Mouse (Mus musculus): ENCODE measurements around the gene Lrrc36. TPM values are rescaled to one million over a fixed set of nuclear protein-coding genes. Genes with fewer than 3 reads are reported as not detected.

Gene Lrrc36
- polyA plus RNA-seq, 1 experiment from 2014 or later = 0.13 TPM

GRCm38 (mm10) chr8:105431743-105432515, 18.6 kb downstream of the Lrrc36 start:
- no peak for ATAC-seq (ENCODE audit: insufficient number of reproducible peaks, low FRiP score)
- Histone ChIP-seq H3K27ac (ENCODE audit: poor library complexity, severe bottlenecking) (no peak overlapping the region), H3K4me1 (replicated peaks) (no peaks in the 10 kb centered on the region), H3K27me3 (replicated peaks) (no peaks in the 10 kb centered on the region), H3K9ac (no peak overlapping the region), H3K4me2 (no peak overlapping the region), H3K9me3 (replicated peaks) (no peaks in the 10 kb centered on the region), H3K36me3 (no peaks in the 10 kb centered on the region), H3K4me3 (no peak overlapping the region)
- WGBS = 62% methylated on average over 7 of the region's 7 CpGs

GRCm38 (mm10) chr8:105433021-105433420, 19.6 kb downstream of the Lrrc36 start:
- Histone ChIP-seq H3K4me1 (replicated peaks) (peaks cover 5% of the 10 kb centered on the region), H3K27ac (ENCODE audit: poor library complexity, severe bottlenecking) (no peak overlapping the region), H3K4me3 (no peak overlapping the region), H3K4me2 (no peak overlapping the region), H3K27me3 (replicated peaks) (no peaks in the 10 kb centered on the region), H3K9ac (no peak overlapping the region), H3K9me3 (replicated peaks) (no peaks in the 10 kb centered on the region), H3K36me3 (no peaks in the 10 kb centered on the region)
- ATAC-seq (ENCODE audit: insufficient number of reproducible peaks, low FRiP score) = no peak
- 59% methylated on average over 6 of the region's 6 CpGs for WGBS

GRCm38 (mm10) chr8:105433511-105433910, 20.1 kb downstream of the Lrrc36 start:
- no peaks in the 10 kb centered on the region for H3K36me3 ChIP-seq
- H3K4me1 ChIP-seq (replicated peaks) = peaks cover 5% of the 10 kb centered on the region
- no peak overlapping the region for H3K4me3 ChIP-seq
- H3K27me3 ChIP-seq (replicated peaks) = no peaks in the 10 kb centered on the region
- ATAC-seq (ENCODE audit: insufficient number of reproducible peaks, low FRiP score) = no peak
- no peak overlapping the region for H3K4me2 ChIP-seq
- H3K9ac ChIP-seq = no peak overlapping the region
- WGBS = 55% methylated on average over 5 of the region's 5 CpGs
- H3K27ac ChIP-seq (ENCODE audit: poor library complexity, severe bottlenecking) = no peak overlapping the region
- no peaks in the 10 kb centered on the region for H3K9me3 ChIP-seq (replicated peaks)

- Histone ChIP-seq H3K4me3 (no peak overlapping the region), H3K36me3 (no peaks in the 10 kb centered on the region), H3K27me3 (replicated peaks) (no peaks in the 10 kb centered on the region), H3K4me2 (no peak overlapping the region), H3K9me3 (replicated peaks) (no peaks in the 10 kb centered on the region), H3K4me1 (replicated peaks) (peaks cover 5% of the 10 kb centered on the region), H3K27ac (ENCODE audit: poor library complexity, severe bottlenecking) (no peak overlapping the region), H3K9ac (no peak overlapping the region)
- ATAC-seq (ENCODE audit: insufficient number of reproducible peaks, low FRiP score) = no peak
- 71% methylated on average over 5 of the region's 5 CpGs for WGBS
Observed at GRCm38 (mm10) chr8:105434136-105434535, 20.8 kb downstream of the Lrrc36 start.

GRCm38 (mm10) chr8:105436218-105436617, 22.8 kb downstream of the Lrrc36 start:
- 67% methylated on average over 5 of the region's 5 CpGs for WGBS
- no peak overlapping the region for H3K9ac ChIP-seq
- H3K27me3 ChIP-seq (replicated peaks) = no peaks in the 10 kb centered on the region
- no peak overlapping the region for H3K4me2 ChIP-seq
- H3K27ac ChIP-seq (ENCODE audit: poor library complexity, severe bottlenecking) = no peak overlapping the region
- no peaks in the 10 kb centered on the region for H3K9me3 ChIP-seq (replicated peaks)
- no peak overlapping the region for H3K4me3 ChIP-seq
- peaks cover 5% of the 10 kb centered on the region for H3K4me1 ChIP-seq (replicated peaks)
- no peaks in the 10 kb centered on the region for H3K36me3 ChIP-seq
- ATAC-seq (ENCODE audit: insufficient number of reproducible peaks, low FRiP score) = no peak

GRCm38 (mm10) chr8:105437078-105437748, 23.8 kb downstream of the Lrrc36 start:
- 66% methylated on average over 5 of the region's 5 CpGs for WGBS
- Histone ChIP-seq H3K9me3 (replicated peaks) (no peaks in the 10 kb centered on the region), H3K27me3 (replicated peaks) (no peaks in the 10 kb centered on the region), H3K9ac (no peak overlapping the region), H3K4me1 (replicated peaks) (peaks cover 5% of the 10 kb centered on the region), H3K36me3 (no peaks in the 10 kb centered on the region), H3K4me2 (no peak overlapping the region), H3K27ac (ENCODE audit: poor library complexity, severe bottlenecking) (no peak overlapping the region), H3K4me3 (no peak overlapping the region)
- ATAC-seq (ENCODE audit: insufficient number of reproducible peaks, low FRiP score) = no peak

GRCm38 (mm10) chr8:105438865-105439264, 25.5 kb downstream of the Lrrc36 start:
- H3K4me1 ChIP-seq (replicated peaks) = peaks cover 5% of the 10 kb centered on the region
- H3K27me3 ChIP-seq (replicated peaks) = peaks cover 7% of the 10 kb centered on the region; the same call in 1 of the 2 replicates
- H3K36me3 ChIP-seq = no peaks in the 10 kb centered on the region
- no peak overlapping the region for H3K27ac ChIP-seq (ENCODE audit: poor library complexity, severe bottlenecking)
- H3K9ac ChIP-seq = no peak overlapping the region
- no peak overlapping the region for H3K4me3 ChIP-seq
- no peak for ATAC-seq (ENCODE audit: insufficient number of reproducible peaks, low FRiP score)
- no peak overlapping the region for H3K4me2 ChIP-seq
- WGBS = 44% methylated on average over 5 of the region's 5 CpGs
- H3K9me3 ChIP-seq (replicated peaks) = no peaks in the 10 kb centered on the region

- Histone ChIP-seq H3K9me3 (replicated peaks) (no peaks in the 10 kb centered on the region), H3K27ac (ENCODE audit: poor library complexity, severe bottlenecking) (no peak overlapping the region), H3K36me3 (no peaks in the 10 kb centered on the region), H3K4me2 (no peak overlapping the region), H3K27me3 (replicated peaks) (peaks cover 7% of the 10 kb centered on the region; the same call in 1 of the 2 replicates), H3K4me1 (replicated peaks) (peaks cover 5% of the 10 kb centered on the region), H3K4me3 (no peak overlapping the region), H3K9ac (no peak overlapping the region)
- no peak for ATAC-seq (ENCODE audit: insufficient number of reproducible peaks, low FRiP score)
- 8% methylated on average over 6 of the region's 6 CpGs for WGBS
Observed at GRCm38 (mm10) chr8:105441433-105441832, 28.1 kb downstream of the Lrrc36 start.

- Histone ChIP-seq H3K4me2 (no peak overlapping the region), H3K27ac (ENCODE audit: poor library complexity, severe bottlenecking) (no peak overlapping the region), H3K9me3 (replicated peaks) (no peaks in the 10 kb centered on the region), H3K4me1 (replicated peaks) (peaks cover under 1% of the 10 kb centered on the region; the same call in 1 of the 2 replicates), H3K27me3 (replicated peaks) (peaks cover 7% of the 10 kb centered on the region; the same call in 1 of the 2 replicates), H3K9ac (no peak overlapping the region), H3K36me3 (no peaks in the 10 kb centered on the region), H3K4me3 (no peak overlapping the region)
- WGBS = 90% methylated on average over 5 of the region's 5 CpGs
- no peak for ATAC-seq (ENCODE audit: insufficient number of reproducible peaks, low FRiP score)
Observed at GRCm38 (mm10) chr8:105442661-105443060, 29.3 kb downstream of the Lrrc36 start.

- Histone ChIP-seq H3K4me3 (no peak overlapping the region), H3K4me1 (replicated peaks) (no peaks in the 10 kb centered on the region), H3K9ac (no peak overlapping the region), H3K9me3 (replicated peaks) (no peaks in the 10 kb centered on the region), H3K27ac (ENCODE audit: poor library complexity, severe bottlenecking) (no peak overlapping the region), H3K4me2 (no peak overlapping the region), H3K27me3 (replicated peaks) (peaks cover 7% of the 10 kb centered on the region; the same call in 1 of the 2 replicates), H3K36me3 (no peaks in the 10 kb centered on the region)
- WGBS = 36% methylated on average over 11 of the region's 11 CpGs
- ATAC-seq (ENCODE audit: insufficient number of reproducible peaks, low FRiP score) = no peak
Observed at GRCm38 (mm10) chr8:105445296-105446126, 32.1 kb downstream of the Lrrc36 start.

GRCm38 (mm10) chr8:105446127-105446552, 32.8 kb downstream of the Lrrc36 start:
- no peak for ATAC-seq (ENCODE audit: insufficient number of reproducible peaks, low FRiP score)

More at GRCm38 (mm10) chr8:105446127-105446552, 32.8 kb downstream of the Lrrc36 start:
- H3K4me2 ChIP-seq = no peak overlapping the region
- H3K4me1 ChIP-seq (replicated peaks) = no peaks in the 10 kb centered on the region
- 35% methylated on average over 4 of the region's 4 CpGs for WGBS
- H3K36me3 ChIP-seq = no peaks in the 10 kb centered on the region
- H3K27me3 ChIP-seq (replicated peaks) = peaks cover 12% of the 10 kb centered on the region; the same call in 1 of the 2 replicates
- H3K9ac ChIP-seq = no peak overlapping the region
- no peaks in the 10 kb centered on the region for H3K9me3 ChIP-seq (replicated peaks)
- no peak overlapping the region for H3K27ac ChIP-seq (ENCODE audit: poor library complexity, severe bottlenecking)
- H3K4me3 ChIP-seq = no peak overlapping the region
